Mouse (Mus musculus) bone marrow macrophage, adult 2 months (primary cell): ENCODE results near the gene Gm5127.

Experiments used
- CTCF ChIP-seq: IDR thresholded peaks from 2 replicates; pipeline ENCODE4 v1.5.1; 2012; ENCODE audit warnings: low read depth, mild to moderate bottlenecking, low read length, moderate library complexity
- POLR2A ChIP-seq: IDR thresholded peaks from 2 replicates; pipeline ENCODE4 v1.6.1; 2012; ENCODE audit warnings: mild to moderate bottlenecking, low read depth, low read length, borderline replicate concordance

DNA sequence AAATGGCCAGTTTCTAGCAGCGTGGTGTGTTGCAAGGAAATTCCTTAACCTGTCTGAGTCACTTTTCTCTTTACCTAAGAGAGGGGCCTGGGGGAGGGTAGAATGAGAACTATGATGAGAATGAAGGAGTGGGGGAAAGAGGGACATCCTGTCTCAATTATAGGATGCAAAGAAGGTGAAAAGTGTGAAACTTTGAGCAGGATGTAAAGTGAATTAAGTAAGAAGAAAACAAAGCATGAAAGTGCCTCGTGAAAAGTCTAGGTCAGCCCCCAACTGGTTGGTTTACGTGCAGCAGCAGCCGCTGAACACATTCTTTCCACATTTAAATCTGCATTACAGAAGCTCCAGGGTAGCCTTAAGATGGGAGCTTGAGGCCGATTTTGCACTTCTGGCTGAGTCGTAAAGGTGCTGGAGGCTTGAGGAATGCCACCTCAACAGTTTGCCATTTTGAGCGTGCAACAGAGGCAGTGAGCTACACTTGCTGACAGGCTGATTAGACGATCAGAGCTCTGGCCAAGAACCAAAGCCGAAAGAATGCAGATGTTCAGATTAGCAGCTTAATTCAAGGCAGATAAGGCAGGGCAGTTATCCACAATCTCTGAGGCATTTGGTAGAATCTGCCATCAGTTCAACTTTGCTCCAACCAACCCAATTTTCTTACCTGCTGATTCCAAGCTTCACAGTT lies 19.7 kb downstream of the Gm5127 start:
- TF ChIP-seq POLR2A: no peak
- TF ChIP-seq CTCF: no peak
